Mouse (Mus musculus) neural tube, embryonic 11.5 days (tissue): Measurements from ENCODE around the gene Nol6. TPM values are rescaled to one million over a fixed set of nuclear protein-coding genes. Genes with fewer than 3 reads are reported as not detected.

ENCODE experiments used
- ATAC-seq: fragments of 200-750 bp; cut with Nextera tagmentation; 2 replicates; pipeline ENCODE4 v1.8.0; 2017; ENCODE audit warnings: moderate number of reproducible peaks, mild to moderate bottlenecking, moderate TSS enrichment, moderate library complexity; ENCODE audit not compliant: insufficient read depth, low FRiP score, low TSS enrichment
- DNase-seq: peaks from one replicate; pipeline ENCODE4 v3.0.0-alpha.2; 2015; ENCODE audit warnings: low spot score
- H3K27ac ChIP-seq: fragments of 300-500 bp; sonication (generic); 2 replicates; pipeline ENCODE4 v1.5.1; 2014; ENCODE audit warnings: low read depth, mild to moderate bottlenecking, low read length
- H3K27me3 ChIP-seq: fragments of 300-500 bp; sonication (generic); 2 replicates; pipeline ENCODE4 v1.6.1; 2014; ENCODE audit warnings: mild to moderate bottlenecking, low read length, mixed read lengths; ENCODE audit not compliant: control insufficient read depth, insufficient read depth
- H3K36me3 ChIP-seq: fragments of 300-500 bp; sonication (generic); 2 replicates; pipeline ENCODE4 v1.6.1; 2014; ENCODE audit warnings: mild to moderate bottlenecking, low read length, moderate library complexity, mixed read lengths; ENCODE audit not compliant: control insufficient read depth, insufficient read depth
- H3K4me1 ChIP-seq: fragments of 300-500 bp; sonication (generic); 2 replicates; pipeline ENCODE4 v1.6.1; 2014; ENCODE audit warnings: low read length, mixed read lengths; ENCODE audit not compliant: control insufficient read depth, insufficient read depth
- H3K4me2 ChIP-seq: fragments of 300-500 bp; sonication (generic); 2 replicates; pipeline ENCODE4 v1.6.1; 2014; ENCODE audit warnings: low read depth, mild to moderate bottlenecking, moderate library complexity
- H3K4me3 ChIP-seq: fragments of 300-500 bp; sonication (generic); 2 replicates; pipeline ENCODE4 v1.5.1; 2014; ENCODE audit warnings: low read depth, low read length
- H3K9ac ChIP-seq: fragments of 300-500 bp; sonication (generic); 2 replicates; pipeline ENCODE4 v1.6.1; 2014; ENCODE audit warnings: mild to moderate bottlenecking, low read length
- H3K9me3 ChIP-seq: fragments of 300-500 bp; sonication (generic); 2 replicates; pipeline ENCODE4 v1.6.1; 2016; ENCODE audit warnings: low read length; ENCODE audit not compliant: control insufficient read depth
- WGBS: fragments of 180-500 bp; shearing (Covaris S2); extraction: QIAGEN DNeasy Blood & Tissue Kit; methylation state at CpG from one replicate; pipeline ENCODE4 v1.1.7; 2014; 5-methylcytosine and 5-hydroxymethylcytosine counted together
- polyA plus RNA-seq: library from polyadenylated mRNA; unstranded; fragments of >200 nt; fragmentation: Nextera tagmentation; extraction: Ambion mirVana; gene quantifications from 2 replicates; pipeline ENCODE4 v1.2.1, GENCODE M21; 2014

The Nol6 gene
- polyA plus RNA-seq, 1 experiment from 2014 or later: 25.1 TPM

DNA sequence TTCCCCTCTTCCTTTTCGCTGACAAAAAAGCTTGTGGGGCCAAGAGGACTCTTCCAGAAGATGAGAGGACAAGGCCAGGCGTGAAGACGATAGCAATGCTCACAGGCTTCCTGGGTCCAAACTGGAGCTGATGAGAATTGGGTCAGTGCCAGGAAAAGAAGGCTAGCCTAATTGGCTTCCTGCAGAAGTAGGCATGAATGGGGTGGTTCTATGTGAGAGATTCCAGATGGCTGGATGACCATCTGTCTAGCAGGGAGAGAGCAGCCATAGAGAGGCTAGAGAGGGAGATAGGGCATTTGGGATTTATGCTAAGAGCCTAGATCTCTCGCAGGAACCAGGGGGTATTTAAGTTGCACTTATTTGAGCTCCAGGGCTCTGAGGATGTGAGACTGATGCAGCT, 16.8 kb downstream of the Nol6 start:
- Histone ChIP-seq H3K27me3 (no peaks in the 10 kb centered on the region), H3K27ac (no peak overlapping the region), H3K4me2 (no peak overlapping the region), H3K9me3 (no peaks in the 10 kb centered on the region), H3K4me1 (no peaks in the 10 kb centered on the region), H3K36me3 (no peaks in the 10 kb centered on the region), H3K9ac (no peak overlapping the region), H3K4me3 (no peak overlapping the region)
- 74% methylated on average over 4 of the region's 4 CpGs for whole genome bisulfite sequencing
- DNase-seq: no peak
- ATAC-seq: no peak

DNA sequence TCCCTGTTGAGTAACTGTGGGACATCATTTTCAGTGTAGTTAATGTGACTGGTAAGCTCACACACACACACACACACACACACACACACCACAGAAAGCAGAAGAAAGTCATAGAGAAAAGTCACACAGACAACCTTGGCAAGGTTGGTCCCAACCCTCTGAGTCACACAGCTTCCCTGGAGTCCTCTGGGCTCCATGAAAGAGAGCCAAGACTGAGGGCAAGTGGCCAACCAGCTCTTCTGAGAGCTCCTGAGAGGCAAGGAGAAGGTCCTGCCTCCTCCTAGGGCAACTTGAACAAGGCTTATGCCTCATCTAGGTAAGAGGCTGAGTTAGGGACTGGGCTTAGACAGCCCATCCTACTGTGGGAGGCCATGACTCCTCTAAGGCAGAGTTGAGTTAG, 21.4 kb downstream of the Nol6 start:
- no peak overlapping the region for H3K4me2 ChIP-seq
- H3K4me1 ChIP-seq: peaks cover 3% of the 10 kb centered on the region; the same call in 1 of the 2 replicates
- no peak overlapping the region for H3K9ac ChIP-seq
- H3K36me3 ChIP-seq: no peaks in the 10 kb centered on the region
- H3K27me3 ChIP-seq: peaks cover 9% of the 10 kb centered on the region
- no peaks in the 10 kb centered on the region for H3K9me3 ChIP-seq
- DNase-seq: no peak
- no peak for ATAC-seq
- H3K4me3 ChIP-seq: no peak overlapping the region
- no peak overlapping the region for H3K27ac ChIP-seq

GRCm38 (mm10) chr4:41100986-41101385, 23.3 kb downstream of the Nol6 start:
- Histone ChIP-seq H3K4me2 (no peak overlapping the region), H3K9me3 (no peaks in the 10 kb centered on the region), H3K4me1 (peaks cover 6% of the 10 kb centered on the region), H3K4me3 (no peak overlapping the region), H3K36me3 (no peaks in the 10 kb centered on the region), H3K9ac (no peak overlapping the region), H3K27ac (no peak overlapping the region), H3K27me3 (peaks cover 20% of the 10 kb centered on the region)
- no peak for DNase-seq
- WGBS: 22% methylated on average over 1 of the region's 1 CpGs
- no peak for ATAC-seq

- Histone ChIP-seq H3K9ac (no peak overlapping the region), H3K4me3 (peak overlapping the region; percentile 30), H3K27ac (no peak overlapping the region), H3K9me3 (no peaks in the 10 kb centered on the region), H3K27me3 (peaks cover 20% of the 10 kb centered on the region), H3K36me3 (no peaks in the 10 kb centered on the region), H3K4me1 (peaks cover 6% of the 10 kb centered on the region), H3K4me2 (peak overlapping the region; percentile 71)
- DNase-seq (no peak), ATAC-seq (no peak)
- WGBS: 16% methylated on average over 11 of the region's 11 CpGs
Measured at GRCm38 (mm10) chr4:41098577-41098951, 25.7 kb downstream of the Nol6 start.

GRCm38 (mm10) chr4:41097871-41098576, 26.2 kb downstream of the Nol6 start, which contains the start of gene Aqp3:
Gene Aqp3, minus strand, starts transcription at chr4:41098183.
- 0 out of 2 replicates have a peak, but pooled peaks have one; percentile 27 for ATAC-seq
- Histone ChIP-seq H3K4me3 (peak within 1 kb of the TSS; percentile 30), H3K9ac (peak within 1 kb of the TSS; percentile 9; the same call in 1 of the 2 replicates), H3K27me3 (peaks cover 20% of the 10 kb centered on the region), H3K4me2 (peak within 1 kb of the TSS; percentile 71), H3K36me3 (no peaks in the 10 kb centered on the region), H3K9me3 (no peaks in the 10 kb centered on the region), H3K27ac (no peak within 1 kb of the TSS), H3K4me1 (peaks cover 6% of the 10 kb centered on the region)
- WGBS: 1% methylated on average over 42 of the region's 42 CpGs
- DNase-seq: peak; percentile 52

DNA sequence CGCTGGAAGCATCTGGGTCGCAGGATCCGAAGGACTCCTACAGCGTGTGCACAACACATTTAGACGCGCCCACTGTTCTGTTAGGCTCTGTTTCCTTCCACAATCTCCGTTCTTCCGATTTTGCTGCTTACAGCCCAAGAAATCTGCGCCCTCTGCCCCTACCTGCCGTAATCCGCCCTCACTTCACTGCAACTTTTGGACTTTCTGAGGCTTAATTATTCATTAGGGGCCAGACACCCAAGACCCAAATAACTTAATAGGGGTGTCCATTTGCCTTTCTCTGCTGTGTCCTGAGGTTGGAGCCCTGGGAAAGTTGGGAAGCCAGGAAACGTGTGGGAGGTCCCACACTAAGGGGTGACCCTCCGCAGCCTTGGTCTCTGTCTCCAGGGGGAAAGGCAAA, 26.9 kb downstream of the Nol6 start:
- ATAC-seq: no peak
- H3K27me3 ChIP-seq: peaks cover 20% of the 10 kb centered on the region
- H3K36me3 ChIP-seq: no peaks in the 10 kb centered on the region
- DNase-seq: no peak
- peak overlapping the region; percentile 30; the same call in 1 of the 2 replicates for H3K4me3 ChIP-seq
- WGBS: 38% methylated on average over 13 of the region's 13 CpGs
- H3K4me2 ChIP-seq: peak overlapping the region; percentile 71
- H3K9ac ChIP-seq: no peak overlapping the region
- H3K9me3 ChIP-seq: no peaks in the 10 kb centered on the region
- H3K27ac ChIP-seq: no peak overlapping the region
- peaks cover 6% of the 10 kb centered on the region for H3K4me1 ChIP-seq

DNA sequence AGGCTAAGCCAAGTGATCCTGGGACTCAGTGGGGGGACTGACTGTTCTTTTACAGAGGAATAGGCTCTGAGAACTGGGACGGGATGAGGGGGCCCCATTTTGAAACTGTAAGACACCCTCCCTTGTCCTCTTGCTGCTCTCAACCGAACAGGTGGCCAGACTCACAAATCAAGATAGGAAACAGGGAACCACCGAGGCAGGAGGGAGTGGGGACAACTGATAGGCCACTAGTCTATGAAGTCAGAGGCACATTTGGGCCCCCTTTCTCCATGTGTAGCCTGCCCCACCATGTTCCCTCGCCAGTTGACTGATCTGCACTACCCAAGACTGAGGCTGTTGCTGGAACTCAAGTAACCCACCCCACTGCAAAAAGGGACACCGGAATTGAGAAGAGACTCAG, 27.5 kb downstream of the Nol6 start:
- DNase-seq (no peak), ATAC-seq (no peak)
- Histone ChIP-seq H3K4me3 (no peak overlapping the region), H3K27me3 (peaks cover 20% of the 10 kb centered on the region), H3K4me2 (no peak overlapping the region), H3K27ac (no peak overlapping the region), H3K36me3 (no peaks in the 10 kb centered on the region), H3K9me3 (no peaks in the 10 kb centered on the region), H3K9ac (no peak overlapping the region), H3K4me1 (peaks cover 6% of the 10 kb centered on the region)
- 73% methylated on average over 5 of the region's 5 CpGs for WGBS

DNA sequence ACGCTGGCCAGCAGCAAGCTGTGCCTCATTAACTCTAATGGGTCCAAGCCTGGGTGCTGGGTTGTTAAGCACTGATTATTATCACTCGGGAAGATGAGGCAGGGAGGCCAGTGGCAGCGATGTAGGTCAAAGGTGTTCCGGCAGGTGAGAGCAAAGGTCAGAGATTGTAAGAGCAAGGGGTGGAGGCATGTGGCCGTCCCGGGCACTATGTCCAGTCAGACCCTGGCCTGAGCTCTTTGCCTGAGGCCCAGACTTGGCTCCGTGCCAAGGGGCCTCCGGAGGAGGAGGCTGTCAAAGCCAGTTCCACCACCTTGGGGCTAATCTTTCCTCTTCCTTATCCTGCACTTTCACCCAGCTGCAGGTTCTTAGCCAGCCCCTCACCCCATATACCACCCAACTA, 28.1 kb downstream of the Nol6 start:
- Histone ChIP-seq H3K4me2 (no peak overlapping the region), H3K36me3 (no peaks in the 10 kb centered on the region), H3K27me3 (peaks cover 20% of the 10 kb centered on the region), H3K9me3 (no peaks in the 10 kb centered on the region), H3K27ac (no peak overlapping the region), H3K9ac (no peak overlapping the region), H3K4me3 (no peak overlapping the region), H3K4me1 (peaks cover 6% of the 10 kb centered on the region)
- DNase-seq: no peak
- no peak for ATAC-seq
- 71% methylated on average over 8 of the region's 8 CpGs for WGBS

DNA sequence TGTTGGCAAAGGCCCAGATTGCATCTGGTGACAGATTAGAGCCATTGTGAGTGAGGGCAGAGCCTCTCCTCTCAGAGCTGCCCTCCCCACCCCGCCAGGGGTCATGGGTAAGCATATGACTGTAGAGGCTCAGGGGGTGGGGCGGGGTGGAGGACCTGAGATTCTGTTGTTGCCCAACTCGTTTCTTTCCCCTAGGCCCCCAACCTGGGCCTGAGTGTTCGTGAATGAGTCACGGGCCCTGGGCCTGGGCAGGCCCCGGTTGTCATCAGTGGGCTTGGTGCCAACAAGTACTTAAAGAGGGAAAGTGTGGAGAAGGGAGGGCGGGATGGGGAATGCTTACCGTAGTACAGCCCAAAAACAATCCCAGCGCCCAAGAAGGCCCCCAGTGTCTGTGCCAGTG, 29.9 kb downstream of the Nol6 start:
- Histone ChIP-seq H3K36me3 (no peaks in the 10 kb centered on the region), H3K4me3 (no peak overlapping the region), H3K4me1 (peaks cover 6% of the 10 kb centered on the region), H3K27me3 (peaks cover 20% of the 10 kb centered on the region), H3K9me3 (no peaks in the 10 kb centered on the region), H3K4me2 (no peak overlapping the region), H3K27ac (no peak overlapping the region), H3K9ac (no peak overlapping the region)
- no peak for ATAC-seq
- no peak for DNase-seq
- WGBS: 87% methylated on average over 9 of the region's 9 CpGs
